Mouse (Mus musculus): Measurements from ENCODE around the gene Piezo1.

DNA sequence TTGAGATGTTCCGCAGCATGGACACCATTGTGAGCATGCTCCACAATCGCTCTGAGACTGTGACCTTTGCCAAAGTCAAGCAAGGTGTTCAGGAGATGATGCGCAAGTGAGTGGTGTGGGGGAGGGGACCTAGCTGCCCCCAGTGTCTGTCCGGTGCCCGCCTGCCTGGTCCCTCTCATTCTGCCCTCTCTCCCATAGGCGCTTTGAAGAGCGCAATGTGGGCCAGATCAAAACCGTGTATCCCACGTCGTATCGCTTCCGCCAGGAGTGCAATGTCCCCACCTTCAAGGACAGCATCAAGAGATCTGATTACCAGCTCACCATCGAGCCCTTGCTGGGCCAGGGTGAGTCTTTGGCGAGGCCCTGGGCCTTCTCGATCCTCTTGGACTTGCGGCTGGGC lies 18.9 kb upstream of the Piezo1 start:
- TF ChIP-seq CTCF (IDR thresholded peaks at IDR 0.05; ENCODE audit: low read depth), result no peak
- no peak for TF ChIP-seq EP300 (IDR thresholded peaks at IDR 0.05; ENCODE audit: low read depth)

All from liver, postnatal 0 days (tissue).